21 mouse cellular contexts compared by ENCODE assay signal in genomic region chr10:10350550-10350949, GRCm38 (mm10).
DNase-seq lines count a peak whose midpoint lies in the region; ATAC-seq and TF ChIP-seq lines count a peak whose summit lies in the region.
"Had no signal": no experiment of that assay in that cellular context is flagged by ENCODE, and none has a peak within 500 bp of the region (broad histone marks: within the 10 kb centered on the region; RNA-seq: fewer than 3 reads in every experiment).

No protein-coding gene starts in this region.

- H3K4me1 ChIP-seq in thymus, adult 2 months (replicated peaks; ENCODE audit: control insufficient read depth, insufficient read depth, low read length) = no peaks in the 10 kb centered on the region
- H3K4me1 ChIP-seq: embryonic facial prominence, embryonic 10.5 days; embryonic facial prominence, embryonic 12.5 days; forebrain, embryonic 13.5 days; forebrain, embryonic 15.5 days had no signal

- 61% methylated on average over 3 of the region's 3 CpGs for WGBS in thymus, adult 2 months

- H3K36me3 ChIP-seq in thymus, adult 2 months (ENCODE audit: control insufficient read depth, insufficient read depth, low read length) = no peaks in the 10 kb centered on the region
- H3K36me3 ChIP-seq: embryonic facial prominence, embryonic 10.5 days; embryonic facial prominence, embryonic 12.5 days; forebrain, embryonic 15.5 days had no signal

- H3K27me3 ChIP-seq in thymus, adult 2 months (ENCODE audit: control insufficient read depth, insufficient read depth, low read length) = no peaks in the 10 kb centered on the region
- H3K27me3 ChIP-seq: embryonic facial prominence, embryonic 12.5 days; forebrain, embryonic 13.5 days; forebrain, embryonic 15.5 days had no signal

- no peak for DNase-seq in cerebellum, postnatal 10 days
- DNase-seq in adrenal gland, adult (ENCODE audit: inconsistent age in 2 of 2, low spot score in 1 of 2) = no peak
- DNase-seq in thymus, adult 2 months = no peak
- DNase-seq: adrenal gland, adult 2 months; adrenal gland, postnatal 10 days; adrenal gland, postnatal 25 days; cerebellum, adult 11 months; cerebellum, adult 18-20 months; cerebellum, adult 8-10 months; cerebellum, postnatal 14 days; cerebellum, postnatal 36 days; forebrain, postnatal 0 days had no signal

- no peak for TF ChIP-seq CTCF in thymus, adult 2 months (IDR thresholded peaks at IDR 0.05; ENCODE audit: borderline replicate concordance, control insufficient read depth, extremely low read depth, insufficient read depth, low read length, poor library complexity)

- TF ChIP-seq POLR2A in thymus, adult 2 months (IDR thresholded peaks at IDR 0.05; ENCODE audit: control insufficient read depth, extremely low read depth, insufficient read depth, low read length, poor library complexity) = no peak

- H3K4me3 ChIP-seq in thymus, adult 2 months (ENCODE audit: control insufficient read depth, insufficient read depth, low read length) = no peak overlapping the region
- H3K4me3 ChIP-seq: embryonic facial prominence, embryonic 10.5 days; embryonic facial prominence, embryonic 12.5 days; forebrain, embryonic 13.5 days; forebrain, embryonic 15.5 days had no signal

- no peak overlapping the region for H3K27ac ChIP-seq in thymus, adult 2 months (ENCODE audit: control insufficient read depth, insufficient read depth, low read length)
- H3K27ac ChIP-seq: embryonic facial prominence, embryonic 10.5 days; embryonic facial prominence, embryonic 12.5 days; forebrain, embryonic 13.5 days; forebrain, embryonic 15.5 days had no signal

- peak; percentile 51; the same call in 1 of the 2 replicates for ATAC-seq in common myeloid progenitor, adult 5-6 weeks (replicated peaks; ENCODE audit: low read depth, poor library complexity, severe bottlenecking)
- peak; percentile 42 to 49; a peak in 2 of 4 replicates for ATAC-seq in hematopoietic stem cell, adult 5-6 weeks (replicated peaks in 1 of 2; ENCODE audit: insufficient read depth in 1 of 2, low FRiP score in 2 of 2, low TSS enrichment in 1 of 2, low read depth in 1 of 2, poor library complexity in 2 of 2, severe bottlenecking in 2 of 2)
- peak; percentile 30; the same call in 1 of the 2 replicates for ATAC-seq in megakaryocyte progenitor cell, adult 5-6 weeks (replicated peaks; ENCODE audit: poor library complexity)
- ATAC-seq: activated CD4-positive, CD25-positive, alpha-beta regulatory T cell, adult 4 months; forebrain, embryonic 13.5 days; forebrain, embryonic 15.5 days; forebrain, postnatal 0 days; Patski had no signal
